Mouse (Mus musculus): ENCODE data around the gene Bahcc1. TPM values are rescaled to one million over a fixed set of nuclear protein-coding genes. Genes with fewer than 3 reads are reported as not detected.

The Bahcc1 gene
- polyA plus RNA-seq, 1 experiment from 2014 or later, result 20.3 TPM

GRCm38 (mm10) chr11:120237166-120238131 is 4.7 kb downstream of the Bahcc1 start:
- Histone ChIP-seq H3K9me3 (replicated peaks) (no peaks in the 10 kb centered on the region), H3K4me1 (peaks cover 60% of the 10 kb centered on the region), H3K27ac (peak overlapping the region; percentile 99), H3K4me3 (peak overlapping the region; percentile 96), H3K27me3 (ENCODE audit: low read depth, poor library complexity, severe bottlenecking) (no peaks in the 10 kb centered on the region), H3K36me3 (peaks cover 14% of the 10 kb centered on the region)
- 1% methylated on average over 89 of the region's 89 CpGs for WGBS
- peak; percentile 75 for DNase-seq (ENCODE audit: low spot score)

- peak overlapping the region; percentile 96 for H3K4me3 ChIP-seq
- H3K36me3 ChIP-seq, result peaks cover 15% of the 10 kb centered on the region
- under 1% methylated on average over 8 of the region's 8 CpGs for WGBS
- no peak for DNase-seq (ENCODE audit: low spot score)
- H3K27ac ChIP-seq, result peak overlapping the region; percentile 99
- no peaks in the 10 kb centered on the region for H3K27me3 ChIP-seq (ENCODE audit: low read depth, poor library complexity, severe bottlenecking)
- H3K4me1 ChIP-seq, result peaks cover 66% of the 10 kb centered on the region
- no peaks in the 10 kb centered on the region for H3K9me3 ChIP-seq (replicated peaks)
These were observed 5.6 kb downstream of the Bahcc1 start for GRCm38 (mm10) chr11:120238306-120238705.

GRCm38 (mm10) chr11:120238751-120239359 is 6.1 kb downstream of the Bahcc1 start:
- Histone ChIP-seq H3K4me3 (peak overlapping the region; percentile 96), H3K9me3 (replicated peaks) (no peaks in the 10 kb centered on the region), H3K4me1 (peaks cover 71% of the 10 kb centered on the region), H3K36me3 (peaks cover 21% of the 10 kb centered on the region), H3K27me3 (ENCODE audit: low read depth, poor library complexity, severe bottlenecking) (no peaks in the 10 kb centered on the region), H3K27ac (peak overlapping the region; percentile 99)
- DNase-seq (ENCODE audit: low spot score), result peak; percentile 76
- 2% methylated on average over 8 of the region's 8 CpGs for WGBS

DNA sequence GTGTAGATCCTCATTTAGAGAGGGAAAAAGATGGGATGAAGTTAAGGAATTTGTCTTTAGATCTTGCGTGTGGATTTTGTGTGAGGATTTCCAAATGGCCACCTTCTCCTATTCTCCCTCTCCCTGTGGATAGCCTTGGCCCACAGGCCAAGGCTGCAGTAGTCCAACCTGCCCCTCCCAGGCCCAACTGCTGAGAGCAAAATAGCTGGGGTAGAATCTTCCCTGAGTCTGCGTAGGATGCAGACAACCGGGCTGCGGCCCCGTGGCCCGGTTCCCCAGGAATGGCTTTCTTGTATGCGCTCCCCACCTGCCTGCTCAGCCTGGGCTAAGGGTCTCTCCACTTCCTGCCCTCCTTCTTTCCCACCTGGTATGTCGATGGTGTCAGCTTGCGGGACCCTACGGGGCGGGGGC is 6.8 kb downstream of the Bahcc1 start:
- Histone ChIP-seq H3K36me3 (peaks cover 26% of the 10 kb centered on the region), H3K4me3 (peak overlapping the region; percentile 96), H3K4me1 (peaks cover 79% of the 10 kb centered on the region), H3K27me3 (ENCODE audit: low read depth, poor library complexity, severe bottlenecking) (no peaks in the 10 kb centered on the region), H3K27ac (peak overlapping the region; percentile 99), H3K9me3 (replicated peaks) (no peaks in the 10 kb centered on the region)
- peak; percentile 77 for DNase-seq (ENCODE audit: low spot score)
- 2% methylated on average over 11 of the region's 11 CpGs for WGBS

- Histone ChIP-seq H3K4me1 (peaks cover 85% of the 10 kb centered on the region), H3K27me3 (ENCODE audit: low read depth, poor library complexity, severe bottlenecking) (no peaks in the 10 kb centered on the region), H3K4me3 (peak overlapping the region; percentile 96), H3K27ac (peak overlapping the region; percentile 99), H3K9me3 (replicated peaks) (no peaks in the 10 kb centered on the region), H3K36me3 (peaks cover 31% of the 10 kb centered on the region)
- WGBS, result under 1% methylated on average over 10 of the region's 10 CpGs
- peak; percentile 91 for DNase-seq (ENCODE audit: low spot score)
These were observed 7.5 kb downstream of the Bahcc1 start for GRCm38 (mm10) chr11:120240206-120240605.

DNA sequence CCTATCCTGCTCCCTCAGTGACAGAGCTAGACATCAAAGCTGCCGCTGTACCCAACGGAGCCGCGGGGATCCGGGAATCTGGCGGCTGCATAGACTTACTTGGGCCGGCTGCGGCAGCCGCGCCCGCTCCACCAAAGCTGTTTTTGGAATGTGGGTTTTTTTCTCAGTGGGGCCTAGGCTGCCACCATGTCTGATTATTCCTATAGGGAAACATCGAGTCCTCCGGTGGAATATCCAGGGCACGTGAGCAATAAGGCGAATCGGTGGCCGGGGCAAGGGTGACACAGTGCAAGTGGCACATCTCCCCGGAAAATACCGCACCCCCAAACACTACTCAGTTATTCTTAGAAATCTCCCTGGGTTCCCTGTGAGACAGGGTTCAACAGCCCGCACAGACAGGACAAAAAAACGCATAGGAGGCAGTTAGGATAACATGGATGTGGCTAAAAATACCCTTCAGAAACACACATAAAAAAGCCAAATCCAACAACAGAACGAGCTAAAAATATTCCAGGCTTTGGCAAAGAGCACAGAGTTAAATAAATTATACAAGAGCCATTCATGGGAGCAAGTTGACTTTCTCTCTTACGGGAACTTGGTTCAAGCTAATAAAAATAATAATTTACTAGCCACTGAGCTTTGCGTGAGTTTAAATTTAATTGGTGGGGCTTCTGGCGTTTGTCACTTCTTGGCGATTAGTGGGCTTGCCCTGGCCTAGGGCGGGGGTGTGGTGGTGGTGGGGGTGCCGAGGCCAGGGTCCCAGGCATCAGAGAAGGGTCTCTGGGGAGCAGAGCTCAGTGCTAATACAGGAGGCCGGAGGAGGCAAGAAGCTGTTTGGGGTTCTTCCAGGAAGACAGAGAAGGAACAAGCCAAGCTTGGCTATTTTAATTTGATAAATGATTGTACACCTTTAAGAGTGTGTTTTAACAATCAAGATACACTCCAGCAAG is 8.5 kb downstream of the Bahcc1 start:
- 6% methylated on average over 29 of the region's 29 CpGs for WGBS
- Histone ChIP-seq H3K4me1 (peaks cover 92% of the 10 kb centered on the region), H3K27me3 (ENCODE audit: low read depth, poor library complexity, severe bottlenecking) (no peaks in the 10 kb centered on the region), H3K36me3 (peaks cover 37% of the 10 kb centered on the region), H3K9me3 (replicated peaks) (no peaks in the 10 kb centered on the region), H3K27ac (peak overlapping the region; percentile 99), H3K4me3 (peak overlapping the region; percentile 96)
- DNase-seq (ENCODE audit: low spot score), result peak; percentile 75

DNA sequence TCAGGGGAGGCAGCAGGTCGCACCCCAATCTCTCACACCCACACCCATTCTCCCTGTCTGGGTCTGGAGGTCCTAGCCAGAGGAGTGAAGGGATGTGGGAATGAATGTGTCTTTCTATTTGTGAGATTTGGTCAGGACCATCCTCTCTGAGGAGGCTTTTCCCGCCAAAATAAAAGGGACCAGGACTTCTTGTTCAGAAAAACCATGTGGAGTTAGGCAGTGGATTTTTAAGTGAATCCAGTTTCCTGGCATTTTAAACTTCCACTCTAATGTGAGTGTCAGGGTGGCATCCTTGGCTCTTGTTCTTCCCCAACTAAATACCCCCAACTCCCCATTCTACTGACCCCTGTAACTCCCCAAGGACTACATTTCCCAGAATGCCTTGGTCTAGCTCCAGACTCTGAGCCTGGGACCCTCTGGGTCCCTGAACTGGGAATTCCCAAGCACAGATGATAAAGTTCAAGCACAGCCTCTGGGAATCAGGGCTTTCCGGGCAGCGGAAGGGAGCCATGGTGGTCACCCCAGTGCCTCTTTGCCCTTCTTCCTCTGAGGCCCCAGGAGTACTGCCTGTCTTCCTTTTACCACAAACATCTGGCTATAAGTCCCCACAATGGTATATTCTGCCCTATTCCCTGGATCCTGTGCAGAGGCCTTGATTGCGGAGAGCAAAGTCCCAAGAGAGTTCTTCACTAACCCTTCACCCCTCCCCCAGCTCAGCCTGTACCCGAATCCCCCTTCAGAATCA is 9.4 kb downstream of the Bahcc1 start:
- Histone ChIP-seq H3K4me3 (peak overlapping the region; percentile 96), H3K27me3 (ENCODE audit: low read depth, poor library complexity, severe bottlenecking) (no peaks in the 10 kb centered on the region), H3K27ac (peak overlapping the region; percentile 99), H3K9me3 (replicated peaks) (no peaks in the 10 kb centered on the region), H3K36me3 (peaks cover 40% of the 10 kb centered on the region), H3K4me1 (peaks cover 97% of the 10 kb centered on the region)
- 44% methylated on average over 6 of the region's 6 CpGs for WGBS
- no peak for DNase-seq (ENCODE audit: low spot score)

DNA sequence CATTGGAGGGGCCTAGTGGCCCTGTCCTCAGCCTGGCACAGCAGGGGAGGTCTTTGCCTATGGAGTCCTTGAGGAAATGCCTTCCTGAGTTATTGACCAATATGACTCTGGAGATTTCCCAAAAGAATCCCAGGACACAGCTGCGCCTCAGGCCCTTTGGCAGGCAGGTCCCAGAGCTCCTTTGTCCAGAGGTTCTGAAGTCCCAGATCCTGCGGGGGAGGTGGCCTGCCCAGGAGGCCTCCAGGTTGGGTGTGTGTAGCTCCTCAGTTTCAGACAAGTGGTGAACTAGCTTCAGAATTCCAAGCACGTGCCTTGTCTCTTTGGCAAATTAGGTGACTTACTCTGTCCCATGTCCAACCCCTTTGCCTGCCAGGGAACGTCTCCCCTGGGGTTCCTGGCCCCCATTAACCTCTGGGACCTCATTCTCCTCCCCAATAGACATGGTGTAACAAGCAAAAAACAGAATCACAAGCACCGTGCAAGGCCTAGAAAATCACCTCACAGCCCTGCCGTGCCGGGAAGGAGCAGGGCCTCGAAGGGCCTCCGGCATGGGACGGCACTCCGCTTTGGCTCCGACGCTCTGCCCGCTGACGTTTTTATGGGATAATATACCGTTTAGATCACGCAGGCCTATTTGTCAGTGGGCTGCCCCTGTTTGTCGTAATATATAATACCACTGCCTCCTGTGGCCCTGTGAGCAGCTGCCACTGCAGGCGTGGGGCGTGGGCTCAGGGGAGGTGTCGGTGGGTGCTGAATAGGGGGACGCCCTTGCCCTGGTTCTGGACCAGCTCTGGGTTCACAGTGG is 10.2 kb downstream of the Bahcc1 start:
- H3K4me3 ChIP-seq, result peak overlapping the region; percentile 96

DNA sequence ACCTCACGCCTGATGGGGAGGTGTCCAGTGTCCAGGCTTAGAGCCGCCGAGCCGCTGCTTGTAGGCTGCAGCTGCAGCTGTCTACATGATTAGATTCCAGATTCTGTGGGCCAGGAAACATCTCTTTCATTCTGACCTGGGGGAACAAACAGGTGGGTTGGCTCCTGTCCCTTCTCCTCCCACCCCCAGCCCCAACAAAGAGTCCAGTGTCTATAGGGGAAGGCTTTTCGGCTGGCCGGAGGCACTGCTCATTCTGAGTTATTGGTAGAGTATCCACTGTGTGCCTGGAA is 10.7 kb downstream of the Bahcc1 start:
- Histone ChIP-seq H3K4me3 (peak overlapping the region; percentile 96), H3K27ac (peak overlapping the region; percentile 99), H3K36me3 (peaks cover 42% of the 10 kb centered on the region), H3K27me3 (ENCODE audit: low read depth, poor library complexity, severe bottlenecking) (no peaks in the 10 kb centered on the region), H3K9me3 (replicated peaks) (no peaks in the 10 kb centered on the region), H3K4me1 (peaks cover 97% of the 10 kb centered on the region)
- DNase-seq (ENCODE audit: low spot score), result no peak
- WGBS, result 49% methylated on average over 6 of the region's 6 CpGs

More for the DNA sequence above, 10.2 kb downstream of the Bahcc1 start:
- Histone ChIP-seq H3K27me3 (ENCODE audit: low read depth, poor library complexity, severe bottlenecking) (no peaks in the 10 kb centered on the region), H3K27ac (peak overlapping the region; percentile 99), H3K4me1 (peaks cover 97% of the 10 kb centered on the region), H3K9me3 (replicated peaks) (no peaks in the 10 kb centered on the region), H3K36me3 (peaks cover 40% of the 10 kb centered on the region)
- DNase-seq (ENCODE audit: low spot score), result no peak
- 13% methylated on average over 22 of the region's 22 CpGs for WGBS

DNA sequence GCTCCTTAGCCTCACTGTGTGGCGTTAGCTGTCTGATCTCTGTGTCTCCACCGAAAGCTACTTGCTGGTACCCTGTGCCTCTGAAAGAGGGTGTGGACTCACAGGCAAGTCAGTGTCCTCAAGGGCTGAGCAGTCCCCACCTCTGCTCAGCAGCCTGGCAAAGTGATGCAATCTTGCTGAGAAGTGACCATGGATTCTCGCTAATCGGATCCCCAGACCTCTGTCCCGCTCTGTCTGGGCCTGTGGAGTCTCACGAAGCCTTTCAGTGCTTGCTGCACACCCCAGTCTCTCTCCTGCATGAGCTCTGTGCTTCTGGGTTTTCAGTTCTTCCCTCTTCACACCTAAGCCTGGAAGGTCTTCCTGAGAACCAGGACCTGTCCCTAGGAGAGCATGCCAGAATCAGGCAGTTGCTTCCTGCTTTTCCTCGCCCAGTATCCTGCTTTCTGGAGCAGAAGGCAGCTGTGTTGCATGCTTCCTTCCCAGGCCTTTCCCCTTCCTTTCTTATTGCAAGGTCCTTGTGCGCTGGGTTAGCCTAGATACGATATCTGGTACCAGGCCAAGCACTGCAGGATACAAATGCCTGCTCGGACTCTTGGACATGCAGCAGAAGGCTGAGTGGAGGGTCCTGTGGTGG is 15.5 kb downstream of the Bahcc1 start:
- Histone ChIP-seq H3K4me3 (no peak overlapping the region), H3K36me3 (peaks cover 55% of the 10 kb centered on the region), H3K9me3 (replicated peaks) (no peaks in the 10 kb centered on the region), H3K27ac (peak overlapping the region; percentile 43), H3K4me1 (peaks cover 94% of the 10 kb centered on the region), H3K27me3 (ENCODE audit: low read depth, poor library complexity, severe bottlenecking) (no peaks in the 10 kb centered on the region)
- WGBS, result 84% methylated on average over 10 of the region's 10 CpGs
- no peak for DNase-seq (ENCODE audit: low spot score)

DNA sequence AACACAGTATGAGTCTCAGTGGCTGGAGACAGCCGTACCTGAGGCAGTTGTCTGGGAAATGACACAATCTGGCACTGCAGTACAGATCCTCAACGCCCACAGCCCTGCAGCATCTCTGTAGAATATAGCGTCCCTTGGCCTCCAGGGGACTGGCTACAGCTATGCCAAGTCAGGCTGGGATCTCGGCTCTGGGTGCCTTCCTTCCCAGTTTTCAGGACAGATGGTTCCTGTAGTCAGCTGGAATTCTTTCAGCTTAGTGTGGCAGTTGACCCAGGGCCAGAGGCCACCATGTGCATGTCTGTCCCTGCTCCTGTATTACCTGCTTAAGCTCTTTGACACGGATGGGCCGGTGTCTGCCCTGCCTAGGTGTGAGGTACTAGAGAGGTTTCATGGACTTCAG is 16.2 kb downstream of the Bahcc1 start:
- no peak overlapping the region for H3K27ac ChIP-seq
- no peak overlapping the region for H3K4me3 ChIP-seq
- H3K36me3 ChIP-seq, result peaks cover 53% of the 10 kb centered on the region
- no peaks in the 10 kb centered on the region for H3K9me3 ChIP-seq (replicated peaks)
- no peaks in the 10 kb centered on the region for H3K27me3 ChIP-seq (ENCODE audit: low read depth, poor library complexity, severe bottlenecking)
- 85% methylated on average over 6 of the region's 6 CpGs for WGBS
- no peak for DNase-seq (ENCODE audit: low spot score)
- H3K4me1 ChIP-seq, result peaks cover 94% of the 10 kb centered on the region
